Mouse (Mus musculus) neutrophil, adult 65 days (primary cell): ENCODE results near the gene Mtmr2. TPM values are rescaled to one million over a fixed set of nuclear protein-coding genes. Genes with fewer than 3 reads are reported as not detected.

Experiments
- total RNA-seq: library from RNA; stranded (reverse); gene quantifications from 2 replicates; pipeline ENCODE4 v1.2.4, GENCODE M21; 2023

Gene Mtmr2
- 23.6 and 27.6 TPM in 2 replicates for total RNA-seq

DNA sequence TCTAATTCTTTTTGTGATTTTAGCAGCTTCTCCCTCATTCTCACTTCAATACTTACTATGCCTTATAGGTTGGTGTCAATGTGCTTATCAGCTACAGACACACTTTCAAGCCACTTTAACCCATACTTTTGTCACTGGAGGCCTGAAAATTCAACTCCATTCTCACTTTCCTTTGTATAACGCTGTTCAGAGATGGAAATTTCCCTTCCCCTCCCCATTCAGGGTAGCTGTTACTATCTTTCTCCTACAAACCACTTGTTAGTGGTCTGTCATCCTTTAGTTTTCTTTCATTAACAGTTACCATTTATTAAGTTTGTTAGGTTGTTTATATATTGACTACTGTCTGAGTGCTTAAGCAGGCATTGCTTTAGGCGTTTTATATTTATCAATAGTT is at the start of gene Mtmr2:
Gene Mtmr2, plus strand, starts transcription at position 7 of the 394 bp plus-strand sequence.

DNA sequence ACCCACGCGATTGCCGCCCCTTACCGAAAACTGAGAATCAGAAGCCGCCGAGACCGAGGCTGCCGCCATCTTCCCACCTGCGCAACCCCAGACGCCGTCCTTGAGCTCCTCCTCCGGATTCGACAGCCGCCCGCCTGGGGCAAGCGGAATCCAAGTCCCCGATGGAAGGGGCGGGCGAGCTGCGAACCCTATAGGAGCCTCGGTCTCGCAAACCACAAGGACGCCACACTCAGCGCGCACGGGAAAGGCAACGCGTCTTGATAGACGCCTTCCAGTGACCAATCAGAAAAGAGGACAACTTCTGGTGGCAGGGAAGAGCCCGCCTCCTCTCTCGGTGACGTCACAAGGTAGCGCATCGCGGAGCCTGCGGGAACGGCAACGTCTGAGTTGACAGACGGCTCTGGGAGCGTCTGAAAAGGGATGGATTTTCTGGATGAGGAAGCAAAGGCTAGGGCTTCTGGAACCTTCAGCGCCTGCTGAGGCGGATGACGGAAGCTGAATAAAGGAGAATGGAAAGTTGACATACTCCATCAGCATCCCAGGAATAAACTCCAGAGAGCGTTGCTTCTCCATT is 78.7 kb downstream of the Mtmr2 start, which contains the start of gene Cep57:
Gene Cep57, minus strand, starts transcription at position 276 of the 574 bp plus-strand sequence.

GRCm38 (mm10) chr9:13827406-13828086 is 79.3 kb downstream of the Mtmr2 start, which contains the start of gene Fam76b:
Gene Fam76b (plus strand): TSS chr9:13827716.

Other genes with a start within 250 kb of the Mtmr2 start
- 35.5 and 52.7 TPM in 2 replicates for gene Cep57, start 78.7 kb downstream of the Mtmr2 start, total RNA-seq
- gene Fam76b, start 79.3 kb downstream of the Mtmr2 start, total RNA-seq, result 34.6 and 49.2 TPM in 2 replicates